In genomic region chr11:7116647-7117046, GRCm38 (mm10) we compare ENCODE assay signal across 24 mouse cellular contexts.
"Had no signal": no experiment of that assay in that cellular context is flagged by ENCODE, and none has a peak within 500 bp of the region (broad histone marks: within the 10 kb centered on the region; RNA-seq: fewer than 3 reads in every experiment).

No protein-coding gene starts in this region.

- H3K9ac ChIP-seq: limb, embryonic 13.5 days; liver, embryonic 12.5 days; liver, embryonic 15.5 days; lung, embryonic 15.5 days; midbrain, embryonic 12.5 days; neural tube, embryonic 13.5 days had no signal

- H3K27me3 ChIP-seq: limb, embryonic 13.5 days; liver, embryonic 12.5 days; liver, embryonic 15.5 days; lung, embryonic 15.5 days; megakaryocyte, embryonic 14.5 days; midbrain, embryonic 12.5 days; neural tube, embryonic 13.5 days had no signal

- H3K4me1 ChIP-seq: limb, embryonic 10.5 days; liver, embryonic 12.5 days; liver, embryonic 15.5 days; lung, embryonic 15.5 days; megakaryocyte, embryonic 14.5 days had no signal

- H3K9me3 ChIP-seq: limb, embryonic 10.5 days; limb, embryonic 13.5 days; liver, embryonic 12.5 days; liver, embryonic 15.5 days; lung, embryonic 15.5 days; megakaryocyte, embryonic 14.5 days; midbrain, embryonic 12.5 days; neural tube, embryonic 13.5 days had no signal

- H3K36me3 ChIP-seq: limb, embryonic 10.5 days; limb, embryonic 13.5 days; liver, embryonic 12.5 days; liver, embryonic 15.5 days; lung, embryonic 15.5 days; midbrain, embryonic 12.5 days; neural tube, embryonic 13.5 days had no signal

- ATAC-seq: liver, embryonic 12.5 days had no signal

- H3K27ac ChIP-seq: kidney, postnatal 0 days; layer of hippocampus, adult 2 months; limb, embryonic 10.5 days; limb, embryonic 13.5 days; liver, embryonic 12.5 days; liver, embryonic 15.5 days; lung, embryonic 15.5 days; midbrain, embryonic 12.5 days; neural tube, embryonic 13.5 days; stomach, postnatal 0 days had no signal

- H3K4me3 ChIP-seq: layer of hippocampus, adult 2 months; limb, embryonic 10.5 days; limb, embryonic 13.5 days; liver, embryonic 12.5 days; liver, embryonic 15.5 days; lung, embryonic 15.5 days; megakaryocyte, embryonic 14.5 days; midbrain, embryonic 12.5 days; myocyte; neural tube, embryonic 13.5 days had no signal

- DNase-seq: kidney, adult 2 months; kidney, postnatal 25 days; layer of hippocampus, adult 9-11 months; liver; lung, adult 18-20 months; lung, postnatal 10 days; lung, postnatal 36 days; retina, postnatal 1 day; right cerebral cortex, postnatal 25 days; thymus, adult 2 months; thymus, postnatal 14 days; thymus, postnatal 4 days had no signal

- H3K4me2 ChIP-seq: limb, embryonic 13.5 days; liver, embryonic 12.5 days; liver, embryonic 15.5 days; lung, embryonic 15.5 days; midbrain, embryonic 12.5 days; neural tube, embryonic 13.5 days had no signal
